11 mouse cellular contexts compared by ENCODE assay signal in genomic region chr1:105946581-105947540, GRCm38 (mm10). TPM values are rescaled to one million over a fixed set of nuclear protein-coding genes. Genes with fewer than 3 reads are reported as not detected.
DNase-seq lines count a peak whose midpoint lies in the region; ATAC-seq and TF ChIP-seq lines count a peak whose summit lies in the region.
"Had no signal": no experiment of that assay in that cellular context is flagged by ENCODE, and none has a peak within 500 bp of the region (broad histone marks: within the 10 kb centered on the region; RNA-seq: fewer than 3 reads in every experiment).

No protein-coding gene starts in this region.

- no peak overlapping the region for H3K9ac ChIP-seq in forebrain, postnatal 0 days
- H3K9ac ChIP-seq: embryonic facial prominence, embryonic 13.5 days; limb, embryonic 15.5 days had no signal

- H3K27me3 ChIP-seq in forebrain, postnatal 0 days (ENCODE audit: insufficient read depth, low read length) = no peaks in the 10 kb centered on the region
- H3K27me3 ChIP-seq: CH12.LX; embryonic facial prominence, embryonic 13.5 days; limb, embryonic 15.5 days had no signal

- peaks cover 3% of the 10 kb centered on the region; the same call in 1 of the 2 replicates for H3K4me1 ChIP-seq in forebrain, postnatal 0 days (ENCODE audit: insufficient read depth)

- H3K27ac ChIP-seq in forebrain, postnatal 0 days (ENCODE audit: low read depth, low read length) = no peak overlapping the region
- H3K27ac ChIP-seq: embryonic facial prominence, embryonic 13.5 days; limb, embryonic 15.5 days had no signal

- 22% methylated on average over 13 of the region's 13 CpGs for WGBS in forebrain, postnatal 0 days

- peak; percentile 20 for DNase-seq in embryo, embryonic 10 days (ENCODE audit: low spot score)
- DNase-seq in embryo, embryonic 11 days = no peak
- peak; percentile 26 for DNase-seq in 416B (ENCODE audit: low read depth)
- DNase-seq in forebrain, postnatal 0 days = peak; percentile 69
- peak; percentile 58 to 64 for DNase-seq in heart, postnatal 10 days
- peak; percentile 21 for DNase-seq in lung, postnatal 25 days (ENCODE audit: low spot score)
- DNase-seq in B cell, adult 2 months = no peak
- DNase-seq in ovary, postnatal 14 days (ENCODE audit: low spot score) = no peak

- TF ChIP-seq CTCF in forebrain, postnatal 0 days (IDR thresholded peaks at IDR 0.05; ENCODE audit: low read depth) = peak; percentile 50

- ATAC-seq in forebrain, postnatal 0 days = peak; percentile 85

- intact Hi-C loops in heart, postnatal 10 days (cut with DNase I) = no loop called here

- no peaks in the 10 kb centered on the region for H3K9me3 ChIP-seq in forebrain, postnatal 0 days (ENCODE audit: low read length)
- H3K9me3 ChIP-seq: embryonic facial prominence, embryonic 13.5 days; limb, embryonic 15.5 days had no signal

- no peaks in the 10 kb centered on the region for H3K36me3 ChIP-seq in forebrain, postnatal 0 days (ENCODE audit: insufficient read depth)
- H3K36me3 ChIP-seq: embryonic facial prominence, embryonic 13.5 days; limb, embryonic 15.5 days had no signal

- no peak overlapping the region for H3K4me3 ChIP-seq in forebrain, postnatal 0 days (ENCODE audit: low read depth, low read length)
- H3K4me3 ChIP-seq: embryonic facial prominence, embryonic 13.5 days; limb, embryonic 15.5 days had no signal

- 0 out of 2 replicates have a peak overlapping the region, but pooled peaks have one; percentile 3 for H3K4me2 ChIP-seq in forebrain, postnatal 0 days (ENCODE audit: low read depth)
- H3K4me2 ChIP-seq: embryonic facial prominence, embryonic 13.5 days; limb, embryonic 15.5 days had no signal

RNA-seq across cellular contexts. Expression of gene Zcchc2, which starts 43.3 kb away (rescaled TPM):
- total RNA-seq in forebrain, postnatal 0 days (2014; rRNA removed) = 11.8 and 14.2 TPM in 2 replicates
- 1.4 and 2.0 TPM in 2 replicates for polyA plus RNA-seq in forebrain, postnatal 0 days (2015; fragmentation: Nextera tagmentation; extraction: Ambion mirVana)
- total RNA-seq in heart, postnatal 10 days (2021) = 1 to 10 TPM; 8.8 to 9.1 TPM

Comparison
In these comparisons a context has a peak if more than half of its experiments do, and no peak if none do; other contexts are left out.
1. DNase-seq: peak in embryo, embryonic 10 days (single experiment), 416B (single experiment), forebrain, postnatal 0 days (single experiment), heart, postnatal 10 days (2 of 2) and lung, postnatal 25 days (single experiment); none in embryo, embryonic 11 days (single experiment), B cell, adult 2 months (0 of 2) and ovary, postnatal 14 days (single experiment).